Mouse (Mus musculus): ENCODE measurements around the gene Colca2.

Colca2 gene

GRCm38 (mm10) chr9:51271073-51271472 is 7.3 kb downstream of the Colca2 start:
- DNase-seq: no peak

- DNase-seq: no peak
Observed at GRCm38 (mm10) chr9:51268852-51269251, 9.5 kb downstream of the Colca2 start.

DNA sequence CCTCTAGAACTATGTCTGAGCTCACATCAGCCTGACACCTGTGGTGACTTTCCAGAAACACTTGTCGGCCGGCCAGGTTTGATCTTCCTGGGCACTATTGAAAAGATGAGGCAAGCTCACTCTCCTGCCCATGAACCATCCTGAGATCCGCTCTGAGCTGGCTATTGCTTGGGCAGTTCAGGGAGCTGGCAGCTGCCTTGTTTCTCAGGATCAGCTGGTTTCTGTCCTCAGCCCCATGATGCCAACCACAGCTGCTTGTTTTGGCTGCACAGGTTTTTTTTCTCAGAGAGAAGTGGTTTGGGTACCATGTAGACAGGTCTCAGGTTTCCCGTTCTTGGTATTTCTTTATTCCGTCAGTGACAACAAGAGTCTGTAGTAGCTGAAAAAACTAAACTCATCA is 19.9 kb downstream of the Colca2 start:
- DNase-seq: no peak

- no peak for DNase-seq
Observed at GRCm38 (mm10) chr9:51256780-51257502, 21.4 kb downstream of the Colca2 start.

DNA sequence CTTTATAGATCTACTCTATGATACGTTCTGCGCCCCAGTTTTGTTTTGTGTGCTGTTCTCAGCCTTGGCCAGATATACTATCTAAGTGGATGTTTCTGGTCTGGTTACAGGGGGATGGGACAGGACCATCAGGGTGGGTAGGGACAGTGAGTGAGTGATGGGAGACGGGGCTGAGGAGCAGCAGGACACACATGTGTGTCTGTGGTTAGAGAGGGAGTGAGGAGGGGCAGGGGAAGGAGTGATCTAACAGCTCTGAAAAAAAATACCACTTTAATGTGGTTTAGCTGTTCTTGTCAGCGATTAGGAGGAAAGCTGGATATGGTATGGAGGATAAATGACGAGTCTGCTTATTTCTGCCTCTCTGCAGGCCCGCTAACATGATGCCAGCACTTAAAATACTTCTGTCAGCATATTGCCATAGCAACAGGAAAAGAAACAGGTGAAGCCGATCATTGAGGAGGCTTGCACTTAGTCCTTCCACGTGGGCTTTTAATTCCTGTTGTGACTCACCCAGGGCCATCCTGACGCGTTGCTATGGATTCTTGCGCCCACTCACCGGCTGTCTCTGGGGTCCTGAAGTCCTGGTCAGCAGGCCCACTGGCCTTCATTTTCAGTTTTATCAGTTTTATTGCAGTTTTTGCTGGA is 39.5 kb downstream of the Colca2 start:
- no peak for DNase-seq

DNA sequence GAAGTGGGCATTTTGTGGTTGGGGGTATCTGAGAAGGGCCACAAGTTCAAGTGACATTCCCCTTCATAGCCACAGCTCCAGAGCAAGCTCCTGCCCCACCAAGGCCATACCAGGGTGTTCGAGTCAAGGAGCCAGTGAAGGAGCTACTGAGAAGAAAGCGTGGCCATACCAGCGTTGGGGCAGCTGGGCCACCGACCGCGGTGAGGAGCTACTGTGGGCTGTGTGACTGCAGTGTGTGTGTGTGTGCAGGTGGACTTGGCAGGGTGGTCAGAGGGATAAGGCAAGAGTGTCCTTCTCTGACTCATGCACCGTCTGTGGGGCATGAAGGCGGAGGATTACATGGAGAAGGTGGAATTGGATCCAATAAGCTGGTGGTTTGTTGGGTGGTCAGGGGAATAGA is 46.2 kb downstream of the Colca2 start:
- DNase-seq: no peak

- DNase-seq: no peak
Observed at GRCm38 (mm10) chr9:51230701-51231389, 47.5 kb downstream of the Colca2 start.

GRCm38 (mm10) chr9:51225636-51226166 is 52.7 kb downstream of the Colca2 start:
- no peak for DNase-seq

Data from cerebellum, adult 9-10 months (tissue).